Mouse (Mus musculus) forebrain, embryonic 12.5 days (tissue): ENCODE measurements at regions not wholly inside any gene's neighbourhood (a gene's known extent, or its start where the extent isn't known, plus 50 kb on each side); places are given as distances from the start of the nearest gene placed in this dataset.
A peak's percentile ranks its signal among the peaks of the same experiment; 100 is the strongest.

Source experiments
- ATAC-seq: fragments of 200-750 bp; cut with Nextera tagmentation; 2 replicates; pipeline ENCODE4 v1.8.0; 2017; ENCODE audit warnings: moderate TSS enrichment; ENCODE audit not compliant: low FRiP score
- H3K27ac ChIP-seq: fragments of 300-500 bp; sonication (generic); 2 replicates; pipeline ENCODE4 v1.5.1; 2016; ENCODE audit warnings: mild to moderate bottlenecking
- H3K27me3 ChIP-seq: fragments of 300-500 bp; sonication (generic); 2 replicates; pipeline ENCODE4 v1.6.1; 2016; ENCODE audit warnings: mild to moderate bottlenecking
- H3K36me3 ChIP-seq: fragments of 300-500 bp; sonication (generic); replicated peaks from 2 replicates; pipeline ENCODE4 v1.6.1; 2016; ENCODE audit warnings: mild to moderate bottlenecking
- H3K4me1 ChIP-seq: fragments of 300-500 bp; sonication (generic); 2 replicates; pipeline ENCODE4 v1.6.1; 2016
- H3K4me2 ChIP-seq: fragments of 300-500 bp; sonication (generic); 2 replicates; pipeline ENCODE4 v1.6.1; 2016; ENCODE audit warnings: mild to moderate bottlenecking, moderate library complexity
- H3K4me3 ChIP-seq: fragments of 300-500 bp; sonication (generic); replicated peaks from 2 replicates; pipeline ENCODE4 v1.5.1; 2016; ENCODE audit warnings: mild to moderate bottlenecking
- H3K9ac ChIP-seq: fragments of 300-500 bp; sonication (generic); 2 replicates; pipeline ENCODE4 v1.6.1; 2016; ENCODE audit warnings: mild to moderate bottlenecking
- H3K9me3 ChIP-seq: fragments of 300-500 bp; sonication (generic); 2 replicates; pipeline ENCODE4 v1.6.1; 2016
- WGBS: fragments of 180-500 bp; shearing (Covaris S2); methylation state at CpG from one replicate; pipeline ENCODE4 v1.1.7; 2016; 5-methylcytosine and 5-hydroxymethylcytosine counted together

- Histone ChIP-seq H3K9ac (no peak overlapping the region), H3K27me3 (no peaks in the 10 kb centered on the region), H3K4me2 (no peak overlapping the region), H3K4me1 (peaks cover 16% of the 10 kb centered on the region), H3K36me3 (no peaks in the 10 kb centered on the region), H3K4me3 (no peak overlapping the region), H3K9me3 (no peaks in the 10 kb centered on the region), H3K27ac (no peak overlapping the region)
- no peak for ATAC-seq
- WGBS = 41% methylated on average over 9 of the region's 9 CpGs
These were observed 227.4 kb upstream of the Gadl1 start for GRCm38 (mm10) chr9:115681841-115682240.

- H3K9me3 ChIP-seq = no peaks in the 10 kb centered on the region
- peaks cover 22% of the 10 kb centered on the region for H3K4me1 ChIP-seq
- H3K9ac ChIP-seq = no peak overlapping the region
- no peak overlapping the region for H3K4me3 ChIP-seq
- H3K4me2 ChIP-seq = no peak overlapping the region
- no peak overlapping the region for H3K27ac ChIP-seq
- H3K36me3 ChIP-seq = no peaks in the 10 kb centered on the region
- ATAC-seq = no peak
- H3K27me3 ChIP-seq = no peaks in the 10 kb centered on the region
These were observed 225.3 kb upstream of the Gadl1 start for GRCm38 (mm10) chr9:115683951-115684350.

GRCm38 (mm10) chr9:115686605-115687004 lies 222.7 kb upstream of the Gadl1 start:
- no peak overlapping the region for H3K27ac ChIP-seq
- H3K4me2 ChIP-seq = no peak overlapping the region
- H3K27me3 ChIP-seq = no peaks in the 10 kb centered on the region
- H3K4me1 ChIP-seq = peaks cover 15% of the 10 kb centered on the region
- no peaks in the 10 kb centered on the region for H3K36me3 ChIP-seq
- 92% methylated on average over 5 of the region's 5 CpGs for WGBS
- no peak overlapping the region for H3K4me3 ChIP-seq
- no peak for ATAC-seq
- H3K9ac ChIP-seq = no peak overlapping the region
- no peaks in the 10 kb centered on the region for H3K9me3 ChIP-seq

GRCm38 (mm10) chr9:115692837-115693236 lies 216.4 kb upstream of the Gadl1 start:
- Histone ChIP-seq H3K4me3 (no peak overlapping the region), H3K4me2 (no peak overlapping the region), H3K4me1 (peaks cover 8% of the 10 kb centered on the region), H3K27ac (no peak overlapping the region), H3K9ac (no peak overlapping the region), H3K36me3 (no peaks in the 10 kb centered on the region), H3K9me3 (no peaks in the 10 kb centered on the region), H3K27me3 (no peaks in the 10 kb centered on the region)
- no peak for ATAC-seq
- 72% methylated on average over 2 of the region's 2 CpGs for WGBS

GRCm38 (mm10) chr9:115703791-115704190 lies 205.5 kb upstream of the Gadl1 start:
- H3K4me1 ChIP-seq = peaks cover 12% of the 10 kb centered on the region

GRCm38 (mm10) chr9:115704249-115704648 lies 205.0 kb upstream of the Gadl1 start:
- H3K9me3 ChIP-seq = no peaks in the 10 kb centered on the region
- H3K4me2 ChIP-seq = no peak overlapping the region
- H3K27me3 ChIP-seq = no peaks in the 10 kb centered on the region
- peak; percentile 51; the same call in 1 of the 2 replicates for ATAC-seq
- WGBS = 43% methylated on average over 9 of the region's 9 CpGs
- no peak overlapping the region for H3K27ac ChIP-seq
- no peaks in the 10 kb centered on the region for H3K36me3 ChIP-seq
- no peak overlapping the region for H3K9ac ChIP-seq
- H3K4me1 ChIP-seq = peaks cover 16% of the 10 kb centered on the region
- H3K4me3 ChIP-seq = no peak overlapping the region

More at GRCm38 (mm10) chr9:115703791-115704190, 205.5 kb upstream of the Gadl1 start:
- no peak for ATAC-seq
- Histone ChIP-seq H3K36me3 (no peaks in the 10 kb centered on the region), H3K27me3 (no peaks in the 10 kb centered on the region), H3K9ac (no peak overlapping the region), H3K4me2 (no peak overlapping the region), H3K4me3 (no peak overlapping the region), H3K9me3 (no peaks in the 10 kb centered on the region), H3K27ac (no peak overlapping the region)
- WGBS = 93% methylated on average over 7 of the region's 7 CpGs

GRCm38 (mm10) chr9:115705761-115706160 lies 203.5 kb upstream of the Gadl1 start:
- WGBS = 84% methylated on average over 6 of the region's 6 CpGs
- peaks cover 16% of the 10 kb centered on the region for H3K4me1 ChIP-seq
- ATAC-seq = no peak

GRCm38 (mm10) chr9:115708199-115708934 lies 200.9 kb upstream of the Gadl1 start:
- no peak overlapping the region for H3K9ac ChIP-seq
- no peak overlapping the region for H3K4me2 ChIP-seq

More at GRCm38 (mm10) chr9:115705761-115706160, 203.5 kb upstream of the Gadl1 start:
- Histone ChIP-seq H3K4me3 (no peak overlapping the region), H3K9me3 (no peaks in the 10 kb centered on the region), H3K9ac (no peak overlapping the region), H3K4me2 (no peak overlapping the region), H3K36me3 (no peaks in the 10 kb centered on the region), H3K27me3 (no peaks in the 10 kb centered on the region), H3K27ac (no peak overlapping the region)

GRCm38 (mm10) chr9:115710039-115710739 lies 199.1 kb upstream of the Gadl1 start:
- no peak for ATAC-seq
- H3K9ac ChIP-seq = no peak overlapping the region
- no peaks in the 10 kb centered on the region for H3K36me3 ChIP-seq
- 82% methylated on average over 14 of the region's 14 CpGs for WGBS
- H3K4me2 ChIP-seq = no peak overlapping the region
- no peaks in the 10 kb centered on the region for H3K27me3 ChIP-seq
- no peaks in the 10 kb centered on the region for H3K9me3 ChIP-seq
- H3K4me3 ChIP-seq = no peak overlapping the region
- H3K27ac ChIP-seq = no peak overlapping the region
- H3K4me1 ChIP-seq = peaks cover 16% of the 10 kb centered on the region

More at GRCm38 (mm10) chr9:115708199-115708934, 200.9 kb upstream of the Gadl1 start:
- Histone ChIP-seq H3K27ac (no peak overlapping the region), H3K27me3 (no peaks in the 10 kb centered on the region), H3K4me3 (no peak overlapping the region), H3K9me3 (no peaks in the 10 kb centered on the region), H3K4me1 (peaks cover 16% of the 10 kb centered on the region), H3K36me3 (no peaks in the 10 kb centered on the region)
- peak; percentile 91 for ATAC-seq
- 43% methylated on average over 8 of the region's 8 CpGs for WGBS

- H3K9ac ChIP-seq = no peak overlapping the region
- H3K9me3 ChIP-seq = 0 out of 2 replicates have a peak, but pooled peaks cover 6% of the 10 kb centered on the region
- no peak overlapping the region for H3K4me3 ChIP-seq
- H3K4me1 ChIP-seq = no peaks in the 10 kb centered on the region
- H3K4me2 ChIP-seq = no peak overlapping the region
- H3K27me3 ChIP-seq = 0 out of 2 replicates have a peak, but pooled peaks cover 5% of the 10 kb centered on the region
- no peaks in the 10 kb centered on the region for H3K36me3 ChIP-seq
- 98% methylated on average over 2 of the region's 2 CpGs for WGBS
- ATAC-seq = no peak
- no peak overlapping the region for H3K27ac ChIP-seq
These were observed 188.9 kb upstream of the Gadl1 start for GRCm38 (mm10) chr9:115720306-115720705.

- no peaks in the 10 kb centered on the region for H3K4me1 ChIP-seq
- no peak for ATAC-seq
- H3K36me3 ChIP-seq = no peaks in the 10 kb centered on the region
- 0 out of 2 replicates have a peak, but pooled peaks cover 5% of the 10 kb centered on the region for H3K27me3 ChIP-seq
- no peak overlapping the region for H3K9ac ChIP-seq
- 88% methylated on average over 2 of the region's 2 CpGs for WGBS
- no peak overlapping the region for H3K4me2 ChIP-seq
- 0 out of 2 replicates have a peak, but pooled peaks cover 6% of the 10 kb centered on the region for H3K9me3 ChIP-seq
- no peak overlapping the region for H3K27ac ChIP-seq
- no peak overlapping the region for H3K4me3 ChIP-seq
These were observed 188.4 kb upstream of the Gadl1 start for GRCm38 (mm10) chr9:115720841-115721240.

- H3K9ac ChIP-seq = no peak overlapping the region
- H3K4me1 ChIP-seq = no peaks in the 10 kb centered on the region
- 0 out of 2 replicates have a peak, but pooled peaks cover 5% of the 10 kb centered on the region for H3K27me3 ChIP-seq
- WGBS = 7% methylated on average over 2 of the region's 2 CpGs
- H3K4me3 ChIP-seq = no peak overlapping the region
- no peak overlapping the region for H3K4me2 ChIP-seq
- no peaks in the 10 kb centered on the region for H3K36me3 ChIP-seq
- H3K27ac ChIP-seq = no peak overlapping the region
- ATAC-seq = no peak
- 0 out of 2 replicates have a peak, but pooled peaks cover 6% of the 10 kb centered on the region for H3K9me3 ChIP-seq
These were observed 185.2 kb upstream of the Gadl1 start for GRCm38 (mm10) chr9:115724063-115724462.
